Mouse (Mus musculus) activated CD4-positive, CD25-positive, alpha-beta regulatory T cell, adult 4 months (primary cell): ENCODE measurements around the gene Mat2a. TPM values are rescaled to one million over a fixed set of nuclear protein-coding genes. Genes with fewer than 3 reads are reported as not detected.
"Not testable (repeated sequence)": the region's sequence is repeated elsewhere in the genome, so short reads cannot be mapped to it uniquely, and the experiment has no call there.

Experiments
- ATAC-seq: one replicate; pipeline ENCODE4 v1.8.0; 2017
- polyA plus RNA-seq, 2 experiments: library from polyadenylated mRNA; unstranded; fragments of 100-300 nt; shearing (Covaris generic); gene quantifications; one replicate each; pipeline ENCODE4 v1.2.1; 2017

Mat2a gene
- polyA plus RNA-seq, 2 experiments from 2014 or later = 194 to 225 TPM

DNA sequence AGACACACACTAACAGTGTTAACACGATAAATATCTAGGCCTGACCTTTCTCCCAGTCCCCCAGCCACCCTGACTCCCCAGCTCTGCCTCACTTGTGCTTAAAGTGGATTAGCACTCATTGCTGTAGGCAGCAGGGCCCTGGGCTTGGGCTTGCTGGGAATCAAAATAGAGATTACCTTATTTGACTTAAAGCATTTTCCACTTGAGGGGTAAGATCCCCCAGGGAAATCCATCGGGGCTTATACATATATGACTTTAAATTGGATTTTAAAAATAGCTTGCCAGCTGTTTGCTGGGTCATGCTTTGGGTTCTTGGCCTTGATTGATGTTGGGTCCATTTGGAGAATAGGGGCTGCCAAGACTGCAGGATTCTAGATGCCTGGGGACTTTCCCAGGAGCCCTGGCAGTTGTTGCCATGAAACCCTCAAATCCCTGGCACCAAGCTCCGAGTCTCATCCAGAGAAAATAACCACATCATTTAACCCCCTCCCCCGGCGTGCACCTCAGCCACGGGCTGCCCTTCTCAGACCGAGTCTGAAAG lies 15.5 kb upstream of the Mat2a start:
- ATAC-seq = no peak

DNA sequence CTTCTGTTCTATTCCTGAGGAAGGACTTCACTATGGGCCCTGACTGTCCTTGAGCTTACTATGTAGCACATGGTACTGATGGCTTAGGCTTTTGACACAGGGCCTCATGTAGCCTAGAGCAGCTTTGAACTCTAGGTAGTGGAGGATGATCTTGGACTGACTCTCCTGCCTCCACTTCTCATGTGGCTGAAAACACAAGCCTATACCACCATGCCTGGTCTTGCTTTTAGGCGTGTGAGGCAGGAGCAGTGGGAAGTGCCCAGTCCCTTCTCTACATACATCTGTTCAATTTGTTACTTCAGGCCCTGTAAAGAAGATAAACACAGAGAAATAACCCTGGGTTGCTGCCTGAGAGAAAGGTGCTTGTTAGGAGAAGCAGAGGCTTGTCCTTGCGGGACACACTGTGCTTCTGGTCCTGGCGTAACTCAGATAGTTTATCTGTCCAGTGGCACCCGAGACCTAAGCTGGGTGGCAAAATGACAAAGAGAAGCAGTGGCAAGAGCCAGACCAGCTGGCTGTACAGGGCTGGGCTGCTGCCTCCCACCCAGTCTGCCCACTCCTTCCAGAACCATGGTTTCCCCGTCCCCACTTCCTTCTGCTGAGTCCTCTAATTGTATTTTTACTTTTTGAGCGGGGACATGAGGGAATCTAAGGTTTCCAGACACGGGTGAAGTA lies 14.9 kb upstream of the Mat2a start:
- ATAC-seq = no peak

DNA sequence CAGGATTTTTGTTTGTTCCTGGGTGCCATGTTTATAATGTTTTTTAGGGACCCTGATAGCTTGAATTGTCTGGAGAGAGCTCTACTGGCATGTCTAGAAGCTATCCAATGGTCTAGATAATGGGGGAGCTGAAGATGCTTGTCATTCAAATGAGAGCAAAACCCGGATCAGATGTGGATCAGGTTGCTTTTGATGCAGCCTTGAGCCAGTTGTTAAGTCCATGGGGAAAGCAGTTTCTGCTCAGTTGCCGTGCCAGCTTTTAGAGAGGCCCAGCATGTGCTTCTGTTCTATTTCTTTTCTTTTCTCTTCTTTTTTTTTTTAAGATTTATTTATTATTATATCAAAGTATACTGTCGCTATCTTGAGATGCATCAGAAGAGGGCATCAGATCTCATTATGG lies 14.2 kb upstream of the Mat2a start:
- no peak for ATAC-seq

DNA sequence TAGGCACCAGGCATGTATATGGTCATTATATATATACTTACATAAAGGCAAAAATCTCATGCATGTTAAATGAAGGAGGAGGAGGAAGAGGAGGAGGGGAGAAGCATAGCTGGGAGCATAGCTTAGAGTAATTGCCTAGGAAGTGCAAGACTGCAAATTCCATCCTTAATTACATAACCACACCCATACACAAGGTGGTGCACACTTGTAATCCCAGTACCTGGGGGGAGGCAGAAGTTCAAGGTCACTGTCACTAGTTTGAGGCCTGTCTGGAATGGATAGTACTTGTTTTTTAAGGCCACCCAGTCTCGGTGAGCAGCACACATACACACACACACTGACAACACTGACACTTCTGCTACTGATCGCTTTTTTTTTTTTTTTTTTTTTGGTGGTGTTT lies 13.0 kb upstream of the Mat2a start:
- no peak for ATAC-seq

DNA sequence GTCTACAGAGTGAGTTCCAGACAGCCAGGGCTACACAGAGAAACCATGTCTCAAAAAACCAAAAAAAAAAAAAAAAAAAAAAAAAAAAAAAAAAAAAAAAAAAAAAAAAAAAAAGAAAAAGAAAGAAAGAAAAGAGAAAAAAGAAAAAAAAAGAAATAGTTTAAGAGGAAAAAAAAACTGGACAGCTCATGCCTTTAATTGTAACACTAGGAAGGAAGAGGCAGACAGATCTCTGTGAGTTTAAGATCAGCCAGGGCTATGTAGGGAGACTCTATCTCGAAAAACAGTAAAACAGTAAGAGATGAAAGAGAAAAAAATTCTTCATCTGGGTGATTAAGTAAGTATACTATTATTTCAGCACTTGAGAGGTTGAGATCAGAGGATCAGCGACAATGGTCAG lies 12.4 kb upstream of the Mat2a start:
- not testable (repeated sequence) for ATAC-seq

DNA sequence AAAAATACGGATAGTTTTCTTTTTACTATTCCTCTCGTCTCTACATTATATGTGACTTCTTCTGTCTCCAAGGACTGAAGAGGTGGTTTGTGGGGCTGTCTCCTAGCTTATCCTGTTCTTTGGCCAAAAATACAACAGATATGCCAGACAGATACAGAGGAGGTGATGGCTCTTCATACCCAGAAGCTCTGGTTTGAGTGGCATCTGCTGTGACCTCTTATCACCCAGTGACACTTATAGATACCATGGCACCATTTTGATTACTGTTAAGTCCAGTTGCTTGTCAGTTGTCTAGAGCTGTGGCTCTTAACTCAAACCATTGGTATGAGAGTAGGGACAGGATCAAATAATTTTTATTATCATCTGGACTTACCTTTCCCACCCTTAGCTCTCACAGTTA lies 8.1 kb upstream of the Mat2a start:
- ATAC-seq = no peak

DNA sequence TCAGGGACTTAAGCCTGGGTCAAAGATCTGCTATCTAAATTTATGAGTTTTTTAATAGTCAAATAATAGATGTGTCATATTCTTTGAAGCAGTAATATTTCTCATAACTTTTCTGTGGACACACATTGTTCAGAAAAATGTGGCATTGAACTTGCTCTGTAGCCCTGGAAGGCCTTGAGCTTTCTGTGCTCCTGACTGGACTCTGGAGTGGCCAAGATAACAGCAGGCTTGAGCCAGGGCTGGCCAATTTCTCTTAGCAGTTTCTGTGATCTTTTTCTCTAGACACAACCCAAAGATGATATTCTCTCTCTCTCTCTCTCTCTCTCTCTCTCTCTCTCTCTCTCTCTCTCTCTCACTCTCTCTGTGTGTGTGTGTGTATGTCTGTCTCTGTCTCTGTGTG lies 5.7 kb upstream of the Mat2a start:
- ATAC-seq = no peak

DNA sequence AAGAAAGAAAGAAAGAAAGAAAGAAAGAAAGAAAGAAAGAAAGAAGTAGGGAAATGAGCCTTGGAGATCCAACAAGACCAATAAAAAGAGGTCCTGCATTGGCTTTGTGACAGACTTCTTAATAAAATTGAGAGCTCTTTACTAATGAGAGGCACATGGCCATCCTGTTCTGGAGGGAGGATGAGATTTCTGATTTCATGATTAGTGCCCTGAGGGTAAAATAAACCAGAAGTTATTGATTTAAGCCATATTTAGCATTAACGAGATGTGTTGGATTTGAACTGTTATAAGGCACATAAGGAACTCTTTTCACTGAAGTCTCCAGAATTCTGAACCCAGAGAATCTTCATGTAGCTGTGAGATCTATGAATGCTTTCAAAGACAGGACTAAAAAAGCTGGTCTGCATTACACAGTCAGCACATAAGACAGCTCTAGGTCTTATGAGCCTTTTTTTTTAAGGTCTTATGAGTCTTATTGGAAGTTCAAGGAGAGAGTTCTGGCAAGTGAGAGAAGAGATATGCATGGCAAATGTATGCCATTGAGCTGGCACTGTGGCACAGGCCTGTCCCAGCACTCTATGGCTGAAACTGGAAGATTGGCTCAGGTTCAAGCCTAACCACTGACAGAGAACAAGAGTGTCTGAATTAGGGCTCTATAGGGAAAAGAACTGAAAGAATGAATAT lies 3.7 kb upstream of the Mat2a start:
- no peak for ATAC-seq

DNA sequence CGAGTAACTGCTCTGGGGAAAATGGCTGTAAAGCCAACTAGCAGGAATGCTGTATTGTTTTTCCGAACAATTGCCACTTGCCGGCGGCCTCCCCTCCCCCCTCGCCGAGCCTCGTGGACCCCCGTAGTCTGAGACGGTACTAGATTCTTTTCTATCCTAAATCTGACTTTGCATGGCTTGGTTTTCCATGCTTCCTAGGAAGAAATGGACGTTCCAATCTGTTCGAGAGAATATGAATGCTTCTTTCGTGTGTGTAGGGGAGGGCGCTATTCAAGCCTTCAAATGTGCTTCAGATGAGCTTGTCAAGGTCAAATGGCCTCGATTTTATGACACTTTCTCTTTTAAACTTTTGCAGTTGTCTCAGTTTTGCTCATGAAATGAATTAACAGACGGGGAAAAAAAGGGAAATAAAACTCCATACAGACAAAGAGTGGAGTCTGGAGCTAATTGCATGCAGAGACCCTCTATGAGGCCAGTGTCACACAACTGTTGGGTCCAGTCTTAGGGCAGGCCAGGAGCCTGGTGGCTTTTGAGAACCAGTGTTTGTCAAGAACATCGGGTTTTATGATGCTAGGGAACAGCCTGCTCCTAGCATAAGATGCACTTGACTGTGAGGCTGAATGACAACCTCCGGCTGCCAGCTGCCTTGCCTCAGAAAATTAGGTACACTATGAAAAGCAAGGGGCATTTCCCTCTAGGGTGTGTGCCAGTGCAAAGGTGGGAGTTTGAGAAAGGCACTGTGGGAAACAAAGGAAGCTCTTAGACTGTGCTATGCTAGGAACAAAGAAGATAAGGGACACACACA lies 1.0 kb upstream of the Mat2a start:
- ATAC-seq = no peak

DNA sequence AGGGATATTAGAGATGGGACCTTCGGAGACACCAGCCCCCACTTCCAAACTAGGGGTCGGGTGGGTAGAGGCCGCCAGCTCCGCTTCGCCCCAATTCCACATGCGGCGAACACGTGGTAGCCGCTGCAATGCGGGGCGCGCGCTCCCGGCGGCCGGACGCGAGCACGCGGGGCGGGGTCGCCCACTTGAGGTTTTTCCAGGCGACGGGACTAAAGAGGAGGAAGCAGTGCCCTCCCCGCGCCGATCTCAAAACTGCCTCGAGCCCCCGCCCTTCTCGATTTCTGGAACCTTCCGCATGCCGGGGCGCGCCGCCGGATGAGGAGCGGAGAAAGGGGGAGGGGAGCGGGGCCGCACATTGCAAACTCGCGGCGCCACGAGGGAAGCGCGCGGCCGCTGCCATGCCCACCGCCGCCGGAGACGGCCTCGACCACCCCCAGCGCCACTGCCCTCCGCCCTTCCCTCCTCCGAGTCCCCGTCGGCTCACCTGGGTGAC lies 450 bp downstream of the Mat2a start:
- ATAC-seq = peak; percentile 53

DNA sequence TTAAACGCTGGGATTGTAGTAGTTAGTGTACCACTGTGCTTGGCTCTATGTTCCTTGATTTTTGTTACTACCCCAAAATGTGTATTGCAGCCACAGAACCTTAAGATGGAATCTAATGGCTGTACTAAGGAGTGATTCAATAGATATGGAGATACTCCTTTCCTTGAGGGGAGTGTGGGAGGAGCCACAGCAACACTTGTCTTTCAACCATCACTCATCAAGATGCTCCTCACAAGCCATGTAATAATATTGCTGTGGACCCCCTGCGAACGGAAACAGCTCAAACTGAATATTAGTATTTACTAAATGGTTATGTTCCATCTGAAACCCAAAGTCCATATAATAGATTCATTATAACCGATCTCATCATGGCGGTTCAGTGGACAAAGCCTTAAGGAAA lies 1.1 kb downstream of the Mat2a start:
- ATAC-seq = no peak

DNA sequence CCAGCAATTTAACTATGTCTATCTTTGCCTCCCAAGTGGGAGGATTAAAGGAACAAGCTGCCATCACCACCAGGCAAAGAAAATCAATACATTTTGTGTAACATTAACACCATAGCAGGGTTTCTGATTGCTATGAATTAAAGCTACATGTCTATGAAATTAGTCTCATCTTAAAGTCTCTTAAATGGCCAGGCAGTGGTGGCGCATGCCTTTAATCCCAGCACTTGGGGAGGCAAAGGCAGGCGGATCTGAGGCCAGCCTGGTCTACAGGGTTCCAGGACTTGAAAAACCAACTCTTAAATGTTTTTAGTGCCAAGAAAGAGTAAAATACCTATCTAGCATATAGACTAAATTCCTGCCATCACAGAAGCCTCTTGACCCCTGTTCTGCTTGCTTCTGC lies 7.2 kb downstream of the Mat2a start:
- no peak for ATAC-seq

DNA sequence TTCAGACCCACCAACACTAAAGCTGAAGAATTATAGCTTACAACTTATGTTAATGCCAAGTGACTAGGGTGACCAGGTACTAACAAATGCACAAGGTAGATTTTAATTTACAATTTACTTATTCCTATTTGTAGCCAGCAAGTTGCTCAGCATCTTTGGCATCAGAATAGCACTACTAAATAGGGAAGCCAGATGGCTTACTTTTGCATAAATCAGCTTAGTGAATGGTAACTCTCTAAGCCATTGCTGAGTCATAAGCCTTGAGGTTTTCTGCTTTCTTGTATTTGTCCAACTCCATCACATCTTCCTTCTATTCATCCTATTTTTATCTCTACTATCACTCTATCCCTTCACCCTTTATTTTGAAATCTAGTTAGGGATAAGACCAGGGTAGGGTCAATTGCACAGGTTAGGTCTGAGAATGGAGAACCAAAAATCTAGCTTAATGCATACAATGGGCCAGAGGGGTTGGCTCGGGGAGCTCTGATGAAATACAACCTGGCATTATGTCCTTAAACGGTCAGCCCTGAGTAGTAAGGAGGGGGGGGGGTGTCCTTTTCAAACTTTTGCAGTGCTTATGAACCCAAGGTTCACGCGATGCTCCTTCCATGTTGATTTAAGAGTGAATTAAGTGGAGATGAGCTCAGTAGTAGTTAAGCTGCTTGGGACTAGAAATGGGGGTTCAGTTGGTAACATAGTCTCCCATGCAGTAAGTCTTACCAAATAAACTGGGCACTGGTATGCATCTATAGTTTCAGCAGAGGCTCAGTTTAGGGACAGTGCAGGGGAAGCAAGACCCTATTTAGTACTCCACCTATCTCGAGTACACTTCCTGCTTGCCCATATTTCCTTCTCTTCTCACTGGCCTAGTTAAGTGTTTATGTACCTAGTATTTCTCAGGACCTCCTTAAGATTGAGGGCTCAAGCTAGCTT lies 8.1 kb downstream of the Mat2a start:
- no peak for ATAC-seq

DNA sequence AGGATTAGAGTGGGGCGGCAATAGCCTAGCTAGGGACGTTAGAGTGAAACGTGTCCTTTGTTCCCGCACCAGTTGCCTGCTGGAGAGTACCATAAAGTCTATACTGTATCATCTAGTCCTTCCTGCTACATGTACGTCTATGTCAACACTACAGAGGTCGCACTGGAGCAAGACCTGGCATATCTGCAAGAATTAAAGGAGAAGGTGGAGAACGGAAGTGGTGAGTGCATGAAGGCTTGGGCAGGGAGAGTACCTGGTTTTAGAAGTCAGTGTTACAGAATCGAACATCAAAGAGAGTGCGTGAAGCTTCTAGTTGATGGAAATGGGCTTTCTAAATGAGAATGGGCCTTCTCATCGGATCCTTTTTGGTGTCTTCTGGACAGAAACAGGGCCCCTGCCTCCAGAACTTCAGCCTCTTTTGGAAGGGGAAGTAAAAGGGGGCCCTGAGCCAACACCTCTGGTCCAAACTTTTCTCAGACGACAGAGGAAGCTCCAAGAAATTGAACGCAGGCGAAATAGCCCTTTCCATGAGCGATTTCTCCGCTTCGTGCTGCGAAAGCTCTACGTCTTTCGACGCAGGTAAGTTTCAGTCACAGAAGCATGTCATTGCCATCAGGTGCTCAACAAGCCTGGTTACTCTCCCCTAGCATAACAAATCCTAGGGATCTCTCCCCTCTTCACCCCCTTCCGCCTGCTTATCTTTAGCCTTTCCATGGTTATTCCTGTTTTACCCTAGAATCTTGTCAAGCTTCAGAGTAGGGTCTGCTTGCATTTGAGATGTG lies 10.1 kb downstream of the Mat2a start:
- ATAC-seq = peak; percentile 62

DNA sequence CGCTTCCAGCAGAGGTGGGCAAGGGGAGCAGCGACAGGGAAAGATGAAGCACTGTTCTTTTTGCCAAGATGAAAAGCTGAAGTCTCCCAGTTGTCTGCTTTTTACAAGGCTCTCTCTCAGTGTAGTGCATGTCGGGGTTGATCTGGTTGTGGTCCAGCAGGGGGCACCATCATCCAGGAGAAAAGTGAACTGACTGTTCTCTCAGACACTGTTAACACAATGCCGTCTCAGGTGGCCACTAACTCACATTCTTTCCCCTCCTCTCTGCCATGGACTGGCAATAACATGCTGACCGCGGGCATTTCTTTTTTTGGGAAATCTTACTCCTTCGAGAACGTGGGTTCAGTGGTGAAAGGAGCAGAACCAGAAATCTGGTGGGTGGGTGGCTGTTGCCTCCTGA lies 11.3 kb downstream of the Mat2a start:
- peak; percentile 74 for ATAC-seq

DNA sequence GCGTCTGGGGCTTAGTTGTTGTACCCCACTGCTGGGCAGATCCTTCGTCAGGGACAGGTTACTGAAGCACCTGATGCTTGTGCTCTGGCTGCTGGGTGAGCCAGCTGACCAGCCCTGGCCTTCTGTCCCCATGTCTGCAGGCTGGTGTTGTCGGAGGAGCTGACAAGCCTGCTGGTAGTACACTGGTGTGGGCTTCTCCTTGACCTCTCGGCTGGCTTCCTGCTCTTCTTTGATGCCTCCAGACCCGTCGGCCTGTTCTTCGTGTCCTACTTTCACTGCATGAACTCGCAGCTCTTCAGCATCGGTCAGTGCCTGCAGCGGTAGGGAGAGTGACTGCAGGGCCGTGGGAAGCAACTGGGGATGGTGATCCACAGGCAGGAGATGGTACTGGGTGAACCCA lies 13.7 kb downstream of the Mat2a start:
- ATAC-seq = no peak

DNA sequence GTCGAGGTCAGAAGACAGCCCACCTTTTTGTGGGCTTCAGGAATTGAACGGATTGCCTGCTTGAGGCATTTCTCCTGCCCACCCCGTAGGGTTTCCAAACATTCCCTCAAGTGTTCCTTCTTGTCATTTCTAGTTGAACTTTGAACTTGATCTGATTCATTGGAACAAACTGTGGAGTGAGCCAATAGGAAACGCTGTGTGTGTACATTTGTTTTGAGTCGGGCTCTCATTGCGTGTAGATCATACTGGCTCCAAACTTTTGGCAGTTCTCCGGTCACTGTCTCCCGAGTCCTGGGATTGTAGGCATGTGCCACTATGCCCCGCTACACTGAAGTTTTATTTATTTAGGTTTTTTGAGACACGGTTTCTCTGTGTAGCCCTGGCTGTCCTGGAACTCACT lies 18.5 kb downstream of the Mat2a start:
- ATAC-seq = no peak

DNA sequence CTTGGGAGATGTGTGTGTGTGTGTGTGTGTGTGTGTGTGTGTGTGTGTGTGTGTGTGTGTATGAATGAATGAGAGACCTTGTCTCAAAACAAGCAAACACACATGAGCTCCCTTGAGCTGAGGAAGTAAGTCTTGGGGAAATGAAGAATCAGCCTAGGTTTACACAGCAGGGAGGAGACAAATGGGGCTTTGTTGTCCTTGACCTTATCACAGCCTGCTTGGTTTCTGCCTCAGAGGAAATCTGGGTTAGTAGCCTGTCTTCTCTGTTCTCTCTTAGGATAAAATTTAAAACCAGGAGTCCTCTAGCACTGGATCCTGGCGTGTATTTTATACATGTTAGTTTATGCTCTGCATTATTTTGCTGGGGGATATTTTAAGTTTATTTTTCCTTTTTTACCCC lies 19.6 kb downstream of the Mat2a start:
- ATAC-seq = no peak

DNA sequence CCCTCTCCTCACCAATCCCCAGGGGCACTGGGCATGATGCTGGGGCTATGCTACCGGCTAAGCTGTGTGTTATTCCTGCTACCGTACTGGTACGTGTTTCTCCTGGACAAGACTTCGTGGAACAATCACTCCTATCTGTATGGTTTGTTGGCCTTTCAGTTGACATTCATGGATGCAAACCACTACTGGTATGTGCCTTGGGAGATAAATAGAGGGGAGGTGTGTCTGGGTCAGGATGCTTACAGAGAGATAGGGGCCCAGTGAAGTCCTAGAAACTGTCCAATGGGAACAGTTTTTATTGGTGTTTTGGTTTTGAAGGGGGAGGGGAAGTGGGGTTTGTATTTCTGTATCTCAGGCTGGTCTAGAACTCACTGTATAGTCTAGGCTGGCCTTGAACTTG lies 21.1 kb downstream of the Mat2a start:
- no peak for ATAC-seq

DNA sequence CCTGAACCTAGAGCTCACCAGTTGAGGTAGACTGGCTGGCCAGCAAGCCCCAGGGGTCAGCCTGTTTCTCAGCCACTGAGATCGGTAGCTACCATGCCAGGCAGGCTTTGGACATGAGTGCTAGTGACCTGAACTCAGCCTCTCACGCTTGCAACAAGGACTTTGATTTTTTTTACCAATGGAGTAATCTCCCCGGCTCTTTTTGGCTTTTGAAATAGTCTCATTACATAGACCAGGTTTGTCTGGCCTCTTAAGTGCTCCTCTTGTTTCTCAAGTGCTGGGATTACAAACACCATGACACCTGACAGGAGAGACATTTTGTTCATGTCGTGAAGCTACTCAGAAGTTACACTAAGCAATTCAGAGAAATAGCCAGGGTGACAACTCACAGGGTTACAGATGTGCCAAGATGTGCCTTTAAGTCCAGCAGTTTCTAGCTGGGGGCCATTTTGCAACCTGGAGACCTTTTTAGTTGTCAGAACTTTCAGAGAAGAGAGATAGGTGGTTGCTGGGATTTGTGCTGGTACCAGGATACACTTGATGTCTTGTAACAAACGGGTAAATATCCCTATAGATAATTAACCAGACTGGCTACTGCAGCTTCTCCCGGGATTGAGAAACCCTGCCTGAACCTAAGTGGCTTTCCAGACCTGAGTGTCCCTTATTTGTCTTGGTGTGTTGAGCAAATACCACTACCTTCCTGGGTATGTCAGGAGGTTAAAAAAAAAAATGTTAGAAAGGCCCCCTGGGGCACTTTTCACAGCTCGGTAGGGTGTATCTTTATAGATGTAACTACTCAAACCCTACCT lies 23.2 kb downstream of the Mat2a start:
- ATAC-seq = no peak

DNA sequence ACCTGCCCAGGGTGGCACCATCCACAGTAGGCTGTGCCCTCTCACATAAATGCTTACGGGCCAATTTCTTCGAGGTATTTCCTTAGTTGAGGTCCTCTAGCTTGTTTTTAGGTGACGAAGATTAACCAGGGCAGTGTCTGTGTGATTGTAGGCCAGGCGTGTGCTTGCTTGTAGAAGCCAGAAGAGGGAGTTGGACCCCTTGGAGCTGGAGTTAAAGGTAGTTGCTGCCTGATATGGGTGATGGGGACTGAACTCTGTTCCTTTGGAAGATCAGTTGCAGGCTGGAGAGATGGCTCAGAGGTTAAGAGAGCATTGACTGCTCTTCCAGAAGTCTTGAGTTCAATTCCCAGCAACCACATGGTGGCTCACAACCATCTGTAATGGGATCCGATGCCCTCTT lies 24.2 kb downstream of the Mat2a start:
- ATAC-seq = no peak
